Mouse (Mus musculus): ENCODE data around the gene Casc3.

DNA sequence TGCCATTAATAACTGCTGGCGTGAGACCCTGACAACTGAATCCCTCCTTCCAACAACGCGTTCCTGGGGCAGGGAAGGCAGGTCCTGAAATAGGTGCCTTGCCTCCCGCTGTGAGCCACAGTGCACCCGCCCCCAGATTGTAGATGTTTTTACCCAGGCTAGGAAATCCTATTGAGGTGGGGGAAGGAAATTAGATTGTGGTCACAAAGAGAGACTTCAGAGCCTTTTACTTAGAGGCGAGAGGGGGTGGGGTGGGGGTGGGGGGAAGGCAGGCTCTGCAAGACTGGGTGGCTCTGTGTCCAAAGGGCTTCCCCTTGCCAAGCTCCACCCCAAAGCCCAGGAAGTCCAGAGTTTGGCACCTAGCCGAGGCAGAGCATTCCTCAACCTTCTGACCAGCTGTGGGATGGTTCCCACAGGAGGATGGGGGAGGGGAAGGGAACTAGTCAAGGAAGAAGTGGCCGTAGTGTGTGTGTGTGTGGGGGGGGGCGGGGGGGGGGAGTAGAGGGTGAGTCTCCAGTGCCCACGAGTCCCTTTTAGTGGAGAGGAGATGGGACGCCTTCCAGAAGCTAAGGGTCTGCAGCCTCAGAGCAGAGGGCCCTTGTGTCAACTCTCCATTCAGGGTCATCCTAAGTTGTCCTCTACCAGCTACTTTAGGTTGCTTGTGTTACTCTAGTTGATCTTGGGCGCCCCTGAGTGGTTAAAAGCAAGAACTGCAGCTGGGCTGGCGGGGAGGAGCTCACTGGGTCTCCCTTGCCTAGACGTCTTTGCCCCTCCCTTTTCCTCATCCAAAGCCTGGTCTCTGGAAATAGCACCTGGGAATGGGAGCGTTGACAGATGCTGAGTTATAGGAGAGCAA is 18.1 kb upstream of the Casc3 start:
- TF ChIP-seq TAL1 (IDR thresholded peaks at IDR 0.05; ENCODE audit: low read length) = no peak
- no peak for TF ChIP-seq GATA1 (IDR thresholded peaks at IDR 0.05; ENCODE audit: low read length)
